Mouse (Mus musculus): ENCODE results near the gene Adamts13.

The Adamts13 gene

DNA sequence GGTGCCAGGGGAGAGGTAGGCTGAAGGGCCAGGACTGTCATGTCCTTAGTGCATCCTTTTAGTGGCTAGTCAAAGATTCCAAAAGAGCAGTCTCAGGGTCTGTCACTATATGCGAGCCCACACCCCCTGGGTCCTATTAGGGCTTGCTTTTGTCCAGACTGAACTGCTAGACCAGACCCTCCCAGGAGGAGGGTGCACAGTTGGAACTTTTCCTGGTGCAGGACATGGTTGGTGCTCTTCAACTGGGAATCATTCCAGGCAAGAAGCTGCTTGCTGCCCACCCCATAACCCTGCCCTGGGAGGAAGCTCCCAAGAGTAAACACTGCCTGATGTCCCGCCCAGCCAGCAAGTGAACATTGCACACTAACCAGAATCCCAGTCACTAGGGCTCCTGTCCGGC is at the start of gene Adamts13:
Adamts13 (plus strand) TSS at position 301 of the 400 bp plus-strand sequence.
- no peak for DNase-seq (ENCODE audit: low read depth, low spot score)

DNA sequence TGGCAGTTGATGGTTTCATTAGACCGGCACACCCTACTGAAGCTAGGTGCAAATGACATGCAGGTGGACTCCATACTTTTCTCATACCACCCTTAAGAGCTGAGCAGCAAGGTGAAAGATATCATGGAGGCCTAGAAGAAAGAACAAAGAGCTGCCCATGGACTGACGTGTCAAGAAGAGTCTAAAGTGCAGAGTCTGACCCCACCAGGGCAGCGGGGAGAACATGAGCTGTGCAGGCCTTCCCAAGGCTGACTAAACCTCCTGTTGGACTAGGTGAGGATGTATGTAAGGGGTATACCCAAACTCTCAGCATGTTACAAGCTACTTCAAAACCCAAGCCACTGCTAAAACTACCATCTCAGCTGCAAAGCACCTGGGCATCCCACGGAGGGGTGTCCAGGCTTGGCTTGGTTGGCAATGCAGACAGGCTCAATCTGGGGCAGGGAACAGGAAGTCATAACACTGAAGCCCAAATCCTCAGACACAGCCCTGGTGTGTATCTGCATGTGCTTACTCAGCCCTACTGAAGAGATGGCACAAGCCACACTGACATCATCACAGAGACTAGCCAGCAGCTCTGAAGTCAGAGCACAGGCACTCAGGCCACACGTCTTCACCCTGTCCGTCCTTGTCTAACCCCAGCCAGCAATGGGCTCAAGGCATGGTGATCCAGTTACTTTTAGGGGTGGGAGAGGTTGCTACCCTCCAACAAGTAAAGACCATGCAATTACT is 45.3 kb upstream of the Adamts13 start:
- no peak for DNase-seq (ENCODE audit: low read depth, low spot score)

DNA sequence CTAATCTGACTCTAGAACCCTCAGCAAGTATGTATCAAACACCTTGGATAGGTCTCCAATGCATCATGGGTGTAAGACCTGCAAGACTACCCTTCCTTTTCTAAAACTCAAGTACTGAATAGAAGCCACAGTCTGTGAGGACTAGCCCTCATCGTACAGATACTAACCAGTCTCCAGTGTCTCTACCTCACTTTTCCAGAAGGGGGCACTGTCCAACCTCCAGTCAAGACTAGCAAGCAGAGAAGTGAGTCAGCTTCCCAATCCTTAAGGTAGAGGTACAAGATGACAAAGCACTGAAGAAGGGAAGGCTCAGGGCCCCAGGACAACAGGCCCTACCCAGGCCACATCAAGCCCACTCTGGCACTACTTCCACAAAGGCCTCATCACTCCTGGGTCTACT is 42.8 kb upstream of the Adamts13 start:
- peak; percentile 60 for DNase-seq (ENCODE audit: low read depth, low spot score)

DNA sequence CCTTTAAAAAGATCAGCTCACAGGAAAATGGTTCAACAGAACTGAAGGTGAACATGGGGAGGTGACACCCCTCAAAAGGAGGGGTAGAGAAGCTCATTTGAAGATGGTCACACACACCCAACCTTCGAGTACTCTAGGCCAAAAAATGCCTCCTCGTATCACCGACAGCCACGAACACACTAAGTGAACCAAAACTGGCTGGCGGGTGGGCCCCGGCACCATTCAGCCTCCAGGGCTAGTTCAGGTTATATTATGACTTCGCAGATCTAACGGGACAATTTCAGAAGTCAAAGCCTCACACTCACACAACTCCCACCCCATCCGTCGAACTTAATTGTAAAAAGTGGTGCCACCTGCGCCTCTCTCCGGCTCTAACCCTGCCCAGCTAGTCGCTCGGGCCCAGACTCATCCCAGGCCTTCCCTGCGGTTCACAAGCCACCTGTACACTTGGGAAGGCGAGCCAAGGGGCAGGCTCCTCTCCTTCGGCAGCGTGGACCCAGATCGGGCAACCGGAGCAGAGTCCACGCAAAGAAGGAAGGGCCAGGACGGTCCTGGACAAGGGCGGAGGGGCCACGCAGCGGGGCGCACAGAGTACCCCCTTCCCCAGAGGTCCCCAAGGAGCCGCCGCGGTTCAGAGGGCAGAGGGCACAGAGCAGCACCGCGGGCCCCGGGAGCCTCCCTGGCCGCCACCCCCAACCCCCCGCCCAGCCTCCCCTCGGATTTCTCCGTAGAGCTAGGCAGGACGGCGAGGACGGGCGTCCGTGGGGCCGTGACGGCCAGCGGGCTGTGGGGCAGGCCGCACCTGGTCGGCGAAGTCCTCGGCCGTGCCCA is 40.5 kb upstream of the Adamts13 start:
- no peak for DNase-seq (ENCODE audit: low read depth, low spot score)

DNA sequence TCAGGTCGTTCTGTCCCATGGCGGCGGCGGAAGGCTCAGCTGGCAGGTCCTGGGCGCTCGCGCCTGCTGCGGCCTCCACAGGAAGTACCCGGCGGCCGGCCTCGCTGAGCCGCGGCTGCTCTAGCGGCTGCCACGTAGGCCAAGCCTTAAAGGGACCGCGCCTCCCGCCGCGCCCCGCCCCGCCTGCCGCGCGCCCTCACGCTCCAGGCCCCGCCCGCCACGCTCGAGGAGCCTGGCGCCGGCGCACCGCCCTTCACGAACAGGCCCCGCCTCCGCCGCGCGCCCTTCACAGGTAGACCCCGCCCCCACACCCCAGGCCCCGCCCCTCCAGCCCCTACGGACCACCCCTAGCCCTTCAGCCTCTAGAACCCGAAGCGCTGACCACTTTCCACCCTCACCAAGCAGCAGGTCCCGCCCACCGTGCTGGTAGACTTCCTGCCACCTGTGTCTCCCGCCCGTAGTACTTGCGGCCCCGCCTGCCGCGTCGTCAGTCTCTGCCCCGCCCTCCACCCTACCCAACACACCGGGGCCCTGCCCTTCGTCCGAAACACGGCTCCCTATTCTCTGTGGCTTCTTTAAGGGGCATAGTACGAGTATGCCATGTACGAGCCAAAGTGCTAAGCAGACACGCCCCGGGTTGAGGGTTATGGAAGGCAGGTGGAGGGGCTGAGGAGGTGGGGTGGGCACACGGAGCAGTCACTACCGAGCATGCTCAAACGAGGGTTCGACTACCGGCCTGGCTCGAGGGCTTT is 39.7 kb upstream of the Adamts13 start, which contains the start of the genes Surf4 and Stkld1:
Surf4 (minus strand) TSS at position 625 of the 752 bp plus-strand sequence.
Stkld1 (plus strand) TSS at position 744 of the 752 bp plus-strand sequence.
- DNase-seq (ENCODE audit: low read depth, low spot score), result peak; percentile 91

DNA sequence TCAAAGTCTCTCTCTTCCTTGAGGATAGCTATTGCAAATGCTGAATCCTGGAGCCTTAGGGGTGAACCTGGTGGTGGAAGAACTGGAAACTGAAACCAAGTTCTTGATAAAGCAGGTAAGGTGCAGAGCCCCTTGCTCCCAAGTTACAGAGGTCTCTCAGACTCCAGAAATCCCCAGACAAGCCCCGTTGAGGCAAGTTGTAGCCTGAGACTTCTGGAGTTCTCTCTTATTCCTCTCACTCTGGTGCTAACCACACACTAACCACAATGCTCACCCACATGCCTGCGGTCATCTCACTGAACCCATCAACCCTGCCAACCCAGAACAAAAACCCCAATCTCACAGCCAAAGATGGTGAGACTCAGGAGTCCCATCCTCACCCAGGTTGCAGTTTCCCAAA is 37.9 kb upstream of the Adamts13 start:
- DNase-seq (ENCODE audit: low read depth, low spot score), result no peak

DNA sequence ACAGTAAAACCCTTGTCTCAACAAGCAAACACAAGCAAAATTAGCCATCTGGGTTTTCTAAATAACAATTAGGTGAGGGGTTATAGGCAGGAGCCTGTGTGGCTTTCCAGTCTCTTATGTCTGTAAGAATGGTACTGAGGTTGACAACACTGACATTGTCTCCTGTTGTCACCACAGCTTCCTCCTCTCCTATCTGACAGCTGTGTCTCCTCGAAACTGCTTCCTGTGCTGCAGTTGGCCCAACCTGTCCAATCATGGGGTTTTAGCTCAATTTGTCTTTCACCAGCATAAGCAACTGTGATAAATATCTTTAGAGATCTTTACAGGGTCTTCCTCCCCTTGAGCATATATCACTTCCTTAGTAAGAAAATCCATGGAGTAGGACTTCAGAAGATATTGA is 36.8 kb upstream of the Adamts13 start:
- DNase-seq (ENCODE audit: low read depth, low spot score), result no peak

DNA sequence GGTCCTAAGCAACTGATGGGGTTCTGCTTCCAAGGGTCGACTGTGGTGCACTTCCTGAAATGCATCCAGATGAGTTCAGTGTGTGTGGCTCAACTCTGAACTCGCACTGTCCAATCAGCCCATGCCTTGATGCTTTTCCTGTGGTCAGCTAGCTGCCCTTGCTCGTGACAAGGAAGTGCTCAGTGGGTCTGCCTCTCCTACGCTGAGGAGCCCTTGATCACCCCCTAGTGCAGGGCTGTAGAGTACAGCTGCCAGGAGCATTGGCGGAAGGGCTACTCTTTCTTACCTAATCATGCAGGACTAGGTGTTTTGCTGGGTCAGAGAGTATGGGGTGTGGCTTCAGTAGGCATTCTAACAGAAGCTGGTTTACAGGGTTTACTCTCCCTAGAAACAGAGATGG is 31.7 kb upstream of the Adamts13 start:
- no peak for DNase-seq (ENCODE audit: low read depth, low spot score)

DNA sequence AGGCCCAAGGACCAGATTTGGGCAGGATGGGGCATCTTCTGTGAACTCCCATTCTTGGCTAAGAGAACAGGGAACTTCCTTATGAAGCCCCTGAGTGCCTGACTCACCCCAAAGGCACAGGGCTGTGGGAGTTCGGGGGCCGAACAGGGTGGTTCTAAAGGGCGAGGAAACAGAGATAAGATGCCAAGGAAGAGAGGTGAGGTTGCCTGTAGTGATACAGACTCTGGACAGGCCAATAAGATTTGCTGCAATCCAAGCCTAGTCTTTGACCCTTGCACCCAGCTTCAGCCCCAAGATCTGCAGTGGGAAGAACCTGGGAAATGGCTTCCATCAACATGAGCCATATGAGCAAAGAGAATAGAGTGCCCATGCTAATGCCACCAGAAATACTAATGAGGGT is 30.0 kb upstream of the Adamts13 start:
- no peak for DNase-seq (ENCODE audit: low read depth, low spot score)

DNA sequence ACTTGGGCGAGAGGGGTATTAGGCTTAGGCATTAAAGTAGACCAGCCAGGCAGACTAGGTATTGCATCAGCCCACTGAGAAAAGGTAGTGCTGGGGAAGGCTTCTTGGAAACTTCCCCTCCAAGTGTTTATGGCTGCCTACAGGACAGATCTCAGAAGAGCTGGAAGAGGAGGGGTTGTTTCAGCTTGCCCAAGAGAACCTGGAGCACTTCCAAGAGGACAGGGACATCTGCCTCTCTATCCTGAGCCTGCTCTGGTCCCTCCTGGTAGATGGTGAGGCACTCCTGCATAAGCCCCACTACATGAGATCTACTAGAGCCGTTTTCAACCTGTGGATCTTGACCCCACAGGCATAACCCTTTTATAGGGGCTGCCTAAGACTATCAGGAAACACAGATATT is 22.8 kb upstream of the Adamts13 start:
- DNase-seq (ENCODE audit: low read depth, low spot score), result no peak

DNA sequence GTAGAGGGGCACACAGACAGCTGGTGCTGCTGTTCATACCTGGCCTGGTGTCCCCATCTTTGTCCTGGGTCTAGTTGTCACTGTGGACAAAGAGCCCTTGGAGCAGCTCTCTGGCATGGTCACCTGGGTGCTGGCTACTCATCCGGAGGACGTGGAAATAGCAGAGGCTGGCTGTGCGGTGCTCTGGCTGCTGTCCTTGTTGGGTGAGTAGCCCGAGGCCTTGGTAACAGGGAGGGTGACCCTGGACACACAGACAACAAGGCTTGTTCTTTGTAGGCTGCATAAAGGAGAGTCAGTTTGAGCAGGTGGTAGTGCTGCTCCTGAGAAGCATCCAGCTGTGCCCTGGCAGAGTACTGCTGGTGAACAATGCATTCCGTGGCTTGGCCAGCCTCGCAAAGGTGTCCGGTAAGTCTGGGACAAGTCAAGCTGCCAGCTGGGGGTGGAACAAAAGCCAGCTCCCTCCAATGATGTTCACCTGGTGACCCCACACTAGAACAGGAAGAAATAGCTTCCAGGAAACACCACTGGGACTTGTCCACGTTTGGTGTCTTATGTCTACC is 21.8 kb upstream of the Adamts13 start:
- no peak for DNase-seq (ENCODE audit: low read depth, low spot score)

DNA sequence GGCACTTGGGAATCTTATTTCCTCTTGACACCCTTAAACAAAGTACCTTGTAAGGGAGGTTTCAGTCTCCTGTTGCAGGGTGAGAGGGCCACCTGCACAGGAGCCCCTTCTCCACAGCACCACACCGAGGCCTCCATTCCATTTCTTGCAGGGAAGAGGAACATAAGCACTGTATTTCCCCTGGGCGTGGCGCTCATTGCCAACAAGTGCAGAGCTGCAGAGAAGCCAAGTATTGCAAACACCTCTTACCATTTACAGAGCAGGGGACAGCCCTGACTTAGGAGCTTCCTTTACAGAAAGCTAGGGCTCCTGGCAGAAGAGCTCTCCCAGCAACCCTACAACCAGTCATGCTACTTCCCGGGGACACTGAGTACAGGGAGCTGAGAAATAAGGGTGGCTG is 21.0 kb upstream of the Adamts13 start:
- no peak for DNase-seq (ENCODE audit: low read depth, low spot score)

DNA sequence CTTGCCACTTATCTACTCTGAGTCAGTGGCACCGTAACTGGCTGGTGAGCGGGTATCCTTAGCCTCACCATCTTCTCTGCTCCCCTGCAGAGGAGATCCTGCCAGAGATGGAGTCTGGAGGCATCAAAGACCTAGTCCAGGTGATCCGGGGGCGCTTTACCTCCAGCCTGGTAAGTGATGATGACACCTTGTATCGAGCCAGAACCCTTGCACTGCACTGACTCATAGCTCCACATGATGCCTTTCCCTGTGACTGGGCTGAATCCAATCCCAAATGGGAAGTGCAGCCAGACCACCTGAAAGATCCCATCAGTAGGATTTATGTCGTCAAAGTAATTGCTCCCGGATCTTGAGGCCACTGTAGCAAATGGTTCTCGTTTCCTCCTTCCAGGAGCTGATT is 20.4 kb upstream of the Adamts13 start:
- DNase-seq (ENCODE audit: low read depth, low spot score), result no peak

DNA sequence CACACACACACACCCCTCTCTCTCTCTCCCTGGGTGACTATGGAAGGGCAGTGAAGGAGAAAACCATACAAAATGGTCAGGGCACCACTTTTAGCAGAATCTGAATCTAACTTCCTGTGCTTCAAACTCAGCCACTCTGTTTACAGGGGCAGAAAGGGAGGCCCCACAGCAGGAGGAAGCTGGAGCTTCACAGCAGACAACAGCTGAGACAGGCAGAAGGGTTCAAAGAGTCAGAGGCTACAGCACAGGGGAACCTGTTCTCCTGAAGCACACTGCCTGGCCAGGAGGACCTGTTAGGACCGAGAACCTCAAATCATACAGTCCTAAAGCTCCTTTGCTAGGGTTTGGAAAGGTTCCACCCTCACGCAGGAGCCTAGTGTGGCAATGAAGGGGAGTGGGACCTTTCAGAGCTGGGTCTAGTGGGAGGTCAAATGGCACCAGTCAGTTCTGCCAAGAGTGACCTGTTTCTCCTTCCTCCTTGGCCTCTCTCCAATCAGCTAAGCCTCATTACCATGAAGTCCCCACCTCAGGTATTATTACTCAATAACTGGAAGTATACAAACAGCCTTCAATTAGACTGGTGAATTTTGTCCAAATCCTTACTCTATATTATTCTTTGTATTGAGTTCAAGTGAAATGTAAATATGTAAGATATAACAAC is 18.4 kb upstream of the Adamts13 start:
- no peak for DNase-seq (ENCODE audit: low read depth, low spot score)

DNA sequence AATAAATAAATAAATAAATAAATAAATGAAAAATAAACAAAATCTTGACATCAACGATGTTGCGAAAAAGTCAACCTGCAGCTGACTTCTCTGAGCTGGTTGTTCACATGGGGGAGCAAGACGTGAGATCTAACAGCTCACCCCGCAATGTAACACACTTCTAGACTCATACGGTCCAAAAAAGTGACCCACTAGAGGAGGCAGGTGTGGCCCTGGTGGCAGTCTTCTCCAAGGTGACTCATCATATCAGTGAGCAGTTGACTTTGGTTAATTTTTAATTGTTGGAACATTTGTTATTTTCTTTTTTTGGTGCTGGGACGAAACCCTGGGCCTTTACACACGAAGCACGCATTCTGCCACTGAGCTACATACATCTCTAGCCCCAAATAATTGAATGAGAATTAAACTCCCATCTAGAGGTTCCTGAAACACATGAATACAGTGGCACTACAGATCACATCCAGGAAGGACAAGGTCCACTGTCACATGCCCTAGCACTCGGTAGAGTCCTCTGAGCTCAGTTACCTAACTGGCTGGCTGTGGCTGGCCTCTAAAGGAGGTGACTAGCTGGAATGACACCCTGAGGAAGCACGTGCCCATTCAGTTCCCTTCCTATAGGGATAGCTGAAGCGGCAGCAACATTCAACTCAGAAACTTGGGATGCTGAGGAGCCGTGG is 16.3 kb upstream of the Adamts13 start:
- DNase-seq (ENCODE audit: low read depth, low spot score), result no peak

DNA sequence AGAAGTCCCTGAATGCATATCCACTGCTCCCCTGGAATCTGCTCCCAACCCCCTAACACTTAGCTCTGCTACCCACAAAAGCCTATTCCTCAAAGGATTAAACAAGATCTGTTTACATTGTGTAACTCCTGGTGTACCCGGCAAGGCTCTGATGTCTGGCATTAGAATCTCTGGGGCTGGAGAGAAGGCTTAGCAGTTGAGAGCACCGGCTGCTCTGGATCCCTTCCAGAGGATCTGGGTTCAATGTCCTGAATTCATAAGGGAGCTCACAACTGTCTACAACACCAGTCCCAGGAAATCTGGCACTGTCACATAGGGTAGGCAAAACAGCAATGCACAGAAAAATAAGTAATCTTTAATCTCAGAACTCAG is 15.7 kb upstream of the Adamts13 start:
- DNase-seq (ENCODE audit: low read depth, low spot score), result no peak

DNA sequence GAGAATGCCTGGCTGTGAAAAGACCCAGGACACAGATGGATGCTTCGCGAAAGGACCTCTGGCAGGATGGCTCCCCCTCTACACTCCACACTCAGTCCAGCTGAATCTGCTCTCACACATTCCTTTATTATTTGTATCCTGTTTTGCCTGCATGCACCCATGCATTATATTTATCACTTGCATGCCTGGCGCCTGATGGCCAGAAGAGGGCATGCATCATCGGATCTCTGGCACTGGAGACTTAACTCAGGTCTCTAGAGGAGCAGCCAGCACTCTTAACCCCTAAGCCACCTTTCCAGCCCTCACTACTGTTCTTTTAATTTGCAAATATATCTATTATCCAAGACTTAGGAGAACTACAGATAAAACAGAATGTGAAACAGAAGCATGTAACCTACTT is 12.5 kb upstream of the Adamts13 start:
- DNase-seq (ENCODE audit: low read depth, low spot score), result no peak

DNA sequence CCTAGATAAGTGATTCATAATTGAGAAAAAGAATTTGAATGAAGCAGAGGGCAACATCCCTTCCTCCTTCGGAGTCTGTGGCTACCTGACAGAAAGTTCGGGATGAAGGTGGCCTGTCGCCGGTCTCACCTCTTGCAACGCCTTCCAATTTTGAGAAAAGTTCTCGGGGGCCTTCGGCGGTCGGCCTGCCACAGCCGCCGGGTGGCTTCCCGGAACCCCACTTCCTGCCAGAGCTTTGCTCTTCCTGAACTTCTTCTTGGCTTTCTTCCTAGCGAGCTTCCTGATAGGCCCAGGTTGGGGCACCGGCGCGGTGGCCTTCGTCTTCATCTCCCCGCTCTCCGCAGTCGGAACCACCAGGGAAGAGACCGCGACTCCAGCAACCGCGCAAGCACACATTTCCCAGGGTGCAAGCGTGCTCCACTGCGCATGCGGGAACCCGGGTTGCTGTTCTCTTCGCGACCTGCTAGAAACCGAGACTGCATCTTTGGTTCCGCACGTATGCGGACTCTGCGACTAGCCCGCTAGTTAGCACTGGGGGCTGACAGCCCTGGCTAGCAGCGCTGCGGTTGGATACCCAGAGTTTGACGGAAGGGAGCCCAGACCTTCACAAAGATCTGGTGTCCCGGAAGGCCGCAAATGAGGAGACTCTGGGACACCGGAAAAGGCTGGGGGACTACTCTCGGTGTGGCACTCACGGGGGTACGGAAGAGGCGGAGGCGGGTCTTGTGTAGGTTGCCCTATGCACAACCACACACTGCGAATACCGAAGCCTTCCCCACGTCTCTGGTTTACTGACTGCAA is 9.1 kb upstream of the Adamts13 start, which contains the start of gene Rexo4:
Rexo4 (minus strand) TSS at position 464 of the 801 bp plus-strand sequence.
- DNase-seq (ENCODE audit: low read depth, low spot score), result peak; percentile 94

DNA sequence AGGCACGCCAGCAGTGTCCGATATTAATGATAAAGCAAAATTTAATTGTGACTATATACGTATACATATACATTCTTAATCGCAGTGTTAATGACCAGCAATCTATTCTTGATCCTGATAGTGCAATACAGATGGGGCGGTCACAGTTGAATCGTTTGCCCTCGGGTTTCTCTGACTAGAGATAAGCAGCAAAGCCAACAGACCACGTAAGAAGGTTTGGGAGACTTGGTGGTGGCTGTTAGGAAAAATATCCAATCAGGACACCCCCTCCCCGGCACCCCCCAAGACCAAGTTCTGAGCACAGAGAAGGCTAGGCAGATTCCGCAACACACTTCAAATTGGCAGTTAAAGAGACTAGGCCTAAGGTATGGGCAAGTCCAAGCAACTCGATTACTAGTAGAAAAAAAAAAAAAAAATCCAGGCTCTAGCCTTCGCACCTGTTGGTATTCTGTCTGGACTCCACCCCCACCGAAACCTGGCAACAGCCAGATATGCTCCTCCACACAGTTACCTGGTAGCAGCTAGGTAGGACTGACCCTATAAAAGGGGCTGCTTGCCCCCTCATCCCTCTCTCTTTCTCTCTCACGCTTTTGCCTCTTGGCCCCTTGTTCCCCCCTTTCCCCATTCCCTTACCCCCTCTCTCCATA is 8.4 kb upstream of the Adamts13 start:
- no peak for DNase-seq (ENCODE audit: low read depth, low spot score)

All from skeletal muscle tissue, adult 2 months (tissue).